Mouse (Mus musculus) CH12.LX (cell line): Measurements from ENCODE around the gene Gipr. TPM values are rescaled to one million over a fixed set of nuclear protein-coding genes. Genes with fewer than 3 reads are reported as not detected.

ENCODE experiments used
- DNase-seq: peaks from one replicate; pipeline ENCODE4 v3.0.0-alpha.2; 2013; ENCODE audit errors: extremely low read depth
- H3K27ac ChIP-seq: 2 replicates; pipeline ENCODE4 v1.5.1; 2012; ENCODE audit warnings: low read depth, mild to moderate bottlenecking, control low read depth, moderate library complexity; ENCODE audit not compliant: insufficient read depth
- H3K27me3 ChIP-seq: replicated peaks from 2 replicates; pipeline ENCODE3; 2012; ENCODE audit warnings: inconsistent platforms
- H3K36me3 ChIP-seq, 2 experiments: replicated peaks in 1 of 2; 2 replicates each; pipeline versions ENCODE3 to v1.6.1; 2012; ENCODE audit warnings: inconsistent platforms in 1 of 2, low read length in 1 of 2, mild to moderate bottlenecking in 1 of 2, mixed read lengths in 1 of 2, moderate library complexity in 1 of 2; ENCODE audit not compliant: control insufficient read depth in 1 of 2, insufficient read depth in 1 of 2
- H3K4me1 ChIP-seq, 2 experiments: 2 replicates each; pipeline ENCODE4 v1.6.1; 2012; ENCODE audit warnings: inconsistent platforms in 1 of 2, moderate library complexity in 1 of 2; ENCODE audit not compliant: insufficient read depth in 2 of 2, control insufficient read depth in 1 of 2
- H3K4me2 ChIP-seq: 2 replicates; pipeline ENCODE4 v1.6.1; 2012; ENCODE audit warnings: low read depth, mild to moderate bottlenecking, control low read depth; ENCODE audit not compliant: poor library complexity, insufficient read depth, severe bottlenecking
- H3K4me3 ChIP-seq, 3 experiments: fragments of 150-350 bp in 1 of 3; sonication (generic) in 1 of 3; replicated peaks in 1 of 3; 2 replicates each; pipeline versions ENCODE3 to v1.5.1; 2011 to 2012; ENCODE audit warnings: low read depth in 2 of 3, low read length in 2 of 3, mild to moderate bottlenecking in 2 of 3, moderate library complexity in 2 of 3, control low read depth in 1 of 3, improper control_type of control experiment in 1 of 3, inconsistent platforms in 1 of 3, mixed read lengths in 1 of 3; ENCODE audit not compliant: poor library complexity in 1 of 3
- H3K79me2 ChIP-seq: replicated peaks from 2 replicates; pipeline ENCODE4 v1.6.1; 2012; ENCODE audit warnings: mild to moderate bottlenecking, moderate library complexity; ENCODE audit not compliant: control insufficient read depth, poor library complexity, insufficient read depth, severe bottlenecking; ENCODE audit errors: extremely low read depth
- H3K9ac ChIP-seq: 2 replicates; pipeline ENCODE4 v1.6.1; 2012; ENCODE audit warnings: low read depth, mild to moderate bottlenecking, control low read depth, moderate library complexity; ENCODE audit not compliant: insufficient read depth
- H3K9me3 ChIP-seq: replicated peaks from 2 replicates; pipeline ENCODE3; 2012; ENCODE audit warnings: low read length, inconsistent platforms, mixed read lengths
- BHLHE40 ChIP-seq: IDR thresholded peaks from 2 replicates; pipeline ENCODE4 v1.6.1; 2011; ENCODE audit warnings: mild to moderate bottlenecking, low read depth, low read length, improper control_type of control experiment
- CHD1 ChIP-seq: IDR thresholded peaks from 2 replicates; pipeline ENCODE4 v1.6.1; 2012; ENCODE audit warnings: low read depth, low read length, improper control_type of control experiment, inconsistent platforms
- CHD2 ChIP-seq: IDR thresholded peaks from 2 replicates; pipeline ENCODE4 v1.6.1; 2011; ENCODE audit warnings: low read length, improper control_type of control experiment
- CTCF ChIP-seq, 2 experiments: IDR thresholded peaks in 1 of 2; conservative IDR thresholded peaks in 1 of 2; 2 replicates each; pipeline ENCODE4 v1.5.1; 2011 to 2012; ENCODE audit warnings: low read depth in 2 of 2, low read length in 2 of 2, improper control_type of control experiment in 1 of 2, inconsistent platforms in 1 of 2, mild to moderate bottlenecking in 1 of 2, moderate library complexity in 1 of 2
- E2F4 ChIP-seq: IDR thresholded peaks from 2 replicates; pipeline ENCODE4 v1.6.1; 2011; ENCODE audit warnings: low read depth, low read length, improper control_type of control experiment; ENCODE audit not compliant: insufficient replicate concordance
- ELF1 ChIP-seq: IDR thresholded peaks from 2 replicates; pipeline ENCODE4 v1.6.1; 2014; ENCODE audit warnings: low read depth, mild to moderate bottlenecking, inconsistent platforms, low read length, improper control_type of control experiment
- EP300 ChIP-seq: IDR thresholded peaks from 2 replicates; pipeline ENCODE4 v1.6.1; 2011; ENCODE audit warnings: low read length, improper control_type of control experiment
- GABPA ChIP-seq: IDR thresholded peaks from 2 replicates; pipeline ENCODE4 v1.6.1; 2012; ENCODE audit warnings: low read depth, low read length, improper control_type of control experiment, inconsistent platforms; ENCODE audit not compliant: insufficient replicate concordance
- HCFC1 ChIP-seq: IDR thresholded peaks from 2 replicates; pipeline ENCODE4 v1.6.1; 2012; ENCODE audit warnings: low read depth, mild to moderate bottlenecking, inconsistent platforms, low read length, improper control_type of control experiment
- IRF4 ChIP-seq: IDR thresholded peaks from 2 replicates; pipeline ENCODE4 v1.6.1; 2014; ENCODE audit warnings: low read depth, mild to moderate bottlenecking, inconsistent platforms, low read length, improper control_type of control experiment
- JUND ChIP-seq: conservative IDR thresholded peaks from 2 replicates; pipeline ENCODE4 v1.6.1; 2011; ENCODE audit warnings: low read depth, low read length, improper control_type of control experiment
- KAT2A ChIP-seq: IDR thresholded peaks from 2 replicates; pipeline ENCODE4 v1.6.1; 2012; ENCODE audit warnings: low read length, improper control_type of control experiment, inconsistent platforms; ENCODE audit not compliant: insufficient replicate concordance
- MAFK ChIP-seq: IDR thresholded peaks from 2 replicates; pipeline ENCODE4 v1.6.1; 2011; ENCODE audit warnings: low read length, improper control_type of control experiment; ENCODE audit not compliant: insufficient replicate concordance
- MAX ChIP-seq: IDR thresholded peaks from 2 replicates; pipeline ENCODE4 v1.6.1; 2011; ENCODE audit warnings: low read length, improper control_type of control experiment
- MAZ ChIP-seq: IDR thresholded peaks from 2 replicates; pipeline ENCODE4 v1.6.1; 2012; ENCODE audit warnings: low read depth, mild to moderate bottlenecking, inconsistent platforms, low read length, improper control_type of control experiment, moderate library complexity
- MEF2A ChIP-seq: IDR thresholded peaks from 2 replicates; pipeline ENCODE4 v1.6.1; 2014; ENCODE audit warnings: low read depth, mild to moderate bottlenecking, inconsistent platforms, low read length, improper control_type of control experiment, borderline replicate concordance
- MXI1 ChIP-seq: IDR thresholded peaks from 2 replicates; pipeline ENCODE4 v1.6.1; 2011; ENCODE audit warnings: mild to moderate bottlenecking, low read depth, low read length, improper control_type of control experiment
- MYC ChIP-seq: IDR thresholded peaks from 2 replicates; pipeline ENCODE4 v1.6.1; 2011; ENCODE audit warnings: low read depth, mild to moderate bottlenecking, improper control_type of control experiment, low read length
- NELFE ChIP-seq: IDR thresholded peaks from 2 replicates; pipeline ENCODE4 v1.6.1; 2011; ENCODE audit warnings: low read depth, low read length, improper control_type of control experiment
- NRF1 ChIP-seq: IDR thresholded peaks from 2 replicates; pipeline ENCODE4 v1.6.1; 2014; ENCODE audit warnings: low read depth, mild to moderate bottlenecking, inconsistent platforms, low read length, improper control_type of control experiment, moderate library complexity
- PAX5 ChIP-seq: IDR thresholded peaks from 2 replicates; pipeline ENCODE4 v1.6.1; 2012; ENCODE audit warnings: low read length, inconsistent platforms, mixed read lengths
- POLR2A ChIP-seq: IDR thresholded peaks from 2 replicates; pipeline ENCODE4 v1.6.1; 2011; ENCODE audit warnings: low read depth, mild to moderate bottlenecking, improper control_type of control experiment, low read length
- RAD21 ChIP-seq: IDR thresholded peaks from 2 replicates; pipeline ENCODE4 v1.6.1; 2011; ENCODE audit warnings: low read depth, mild to moderate bottlenecking, low read length, improper control_type of control experiment, moderate library complexity
- SIN3A ChIP-seq: IDR thresholded peaks from 2 replicates; pipeline ENCODE4 v1.6.1; 2012; ENCODE audit warnings: low read length, improper control_type of control experiment, inconsistent platforms
- SMC3 ChIP-seq: IDR thresholded peaks from 2 replicates; pipeline ENCODE4 v1.6.1; 2011; ENCODE audit warnings: low read depth, low read length, improper control_type of control experiment
- UBTF ChIP-seq: IDR thresholded peaks from 2 replicates; pipeline ENCODE4 v1.6.1; 2012; ENCODE audit warnings: low read depth, mild to moderate bottlenecking, inconsistent platforms, low read length, improper control_type of control experiment, moderate library complexity
- ZC3H11A ChIP-seq: IDR thresholded peaks from 2 replicates; pipeline ENCODE4 v1.6.1; 2012; ENCODE audit warnings: low read depth, mild to moderate bottlenecking, inconsistent platforms, low read length, improper control_type of control experiment
- ZMIZ1 ChIP-seq: IDR thresholded peaks from 2 replicates; pipeline ENCODE4 v1.6.1; 2012; ENCODE audit warnings: low read depth, mild to moderate bottlenecking, inconsistent platforms, low read length, improper control_type of control experiment
- ZNF384 ChIP-seq: IDR thresholded peaks from 2 replicates; pipeline ENCODE4 v1.6.1; 2012; ENCODE audit warnings: low read depth, low read length, improper control_type of control experiment, inconsistent platforms
- dilution Hi-C: fragments of 300-500 bp; cut with MboI; formaldehyde crosslinking; loops from 2 replicates; pipeline ENCODE4 v1.14.3; 2020; ENCODE audit warnings: low sequenced_read_pairs; ENCODE audit not compliant: extremely low pct_unique_long_range_greater_than_20kb, extremely low pct_ligation_motif_present
- in situ Hi-C: fragments of 300-500 bp; cut with MboI; formaldehyde crosslinking; loops from 3 replicates; pipeline ENCODE4 v1.14.3; 2019; ENCODE audit warnings: low sequenced_read_pairs, low pct_ligation_motif_present, low pct_unique_long_range_greater_than_20kb, mixed read lengths
- polyA plus RNA-seq: library from polyadenylated mRNA; unstranded; fragments of >175 nt; gene quantifications from 2 replicates; pipeline ENCODE4 v1.2.1, GENCODE M21; 2012; ENCODE audit warnings: low read depth; ENCODE audit not compliant: insufficient read length
- total RNA-seq, 2 experiments: library from RNA; depleted of rRNA; stranded (reverse); fragments of 300-350 nt in 1 of 2; fragments of >200 nt in 1 of 2; gene quantifications; 2 replicates each; pipeline ENCODE4 v1.2.3; 2012 to 2014

Gene Gipr
- total and polyA plus RNA-seq, 3 experiments = 0.04 to 0.11 TPM; not detected in 1

DNA sequence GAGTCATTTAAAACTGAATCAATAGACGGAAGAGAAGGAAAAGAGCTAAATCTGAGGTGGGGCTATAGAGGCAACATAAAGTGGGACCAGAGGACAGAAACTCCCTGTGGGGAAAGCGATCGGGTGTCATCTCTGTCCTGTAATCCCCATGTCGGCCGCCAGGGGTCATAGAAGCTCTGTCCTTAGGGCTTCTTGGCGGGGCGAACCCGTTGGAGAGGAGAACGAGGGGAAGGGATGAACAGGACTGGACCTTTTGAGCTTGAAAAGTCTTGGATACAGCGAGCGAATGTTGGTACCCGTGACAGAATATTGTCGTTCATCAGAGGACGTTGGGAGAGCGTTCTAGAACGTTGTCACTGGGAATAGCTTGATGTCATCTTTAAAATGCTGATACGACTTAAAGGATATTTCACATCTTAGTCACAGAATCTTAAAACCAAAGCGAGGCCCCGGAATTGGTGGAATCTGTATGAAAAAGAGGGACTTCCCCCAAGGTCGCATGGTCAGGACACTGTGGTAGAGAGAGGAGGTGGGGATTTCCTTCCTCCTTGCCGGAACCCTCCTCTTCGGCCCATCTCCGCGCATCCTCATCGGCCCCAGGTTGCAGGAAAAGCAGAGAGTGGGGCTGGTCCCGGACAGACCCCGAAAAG is 12.6 kb upstream of the Gipr start:
- peak overlapping the region; percentile 5 to 38 (median 17) for H3K4me3 ChIP-seq
- H3K4me1 ChIP-seq = peaks cover 13 to 43% of the 10 kb centered on the region in 2 experiments
- no peak overlapping the region for H3K9ac ChIP-seq
- H3K27ac ChIP-seq = peak overlapping the region; percentile 81
- dilution Hi-C loops (no loop called here), in situ Hi-C loops (no loop called here)
- H3K4me2 ChIP-seq = peak overlapping the region; percentile 76; the same call in 1 of the 2 replicates
- peaks cover 3 to 12% of the 10 kb centered on the region in 2 experiments for H3K36me3 ChIP-seq
- TF ChIP-seq BHLHE40 (0 out of 2 replicates have a peak, but pooled peaks have one; percentile 3), SMC3 (peak; percentile 89), EP300 (peak; percentile 32; the same call in 1 of the 2 replicates), HCFC1 (no peak), CTCF (conservative IDR thresholded peaks at IDR 0.05 in 1 of 2, IDR thresholded peaks at IDR 0.05 in 1 of 2; ENCODE audit: low read depth in 2 of 2, low read length in 2 of 2) (peak; percentile 68 to 95), NELFE (no peak), MAFK (peak; percentile 52; the same call in 1 of the 2 replicates), E2F4 (no peak), POLR2A (peak; percentile 45; the same call in 1 of the 2 replicates), SIN3A (peak; percentile 25; the same call in 1 of the 2 replicates), ZC3H11A (0 out of 2 replicates have a peak, but pooled peaks have one; percentile 12), MAZ (no peak), MXI1 (no peak), MYC (peak; percentile 80), IRF4 (no peak), ZNF384 (no peak), MAX (no peak), RAD21 (peak; percentile 92), ELF1 (no peak), NRF1 (no peak; the same call in 1 of the 2 replicates)
- H3K27me3 ChIP-seq = peaks cover 21% of the 10 kb centered on the region
- no peaks in the 10 kb centered on the region for H3K9me3 ChIP-seq
- no peaks in the 10 kb centered on the region for H3K79me2 ChIP-seq
- DNase-seq = peak; percentile 90

GRCm38 (mm10) chr7:19178035-19178434 is 12.1 kb upstream of the Gipr start:
- Histone ChIP-seq H3K27ac (peak overlapping the region; percentile 81; the same call in 1 of the 2 replicates), H3K27me3 (peaks cover 26% of the 10 kb centered on the region), H3K9me3 (no peaks in the 10 kb centered on the region), H3K36me3 (peaks cover 0 to 9% of the 10 kb centered on the region in 2 experiments), H3K4me2 (peak overlapping the region; percentile 76; the same call in 1 of the 2 replicates), H3K79me2 (no peaks in the 10 kb centered on the region), H3K4me1 (peaks cover 13 to 43% of the 10 kb centered on the region in 2 experiments), H3K4me3 (no peak overlapping the region), H3K9ac (no peak overlapping the region)
- in situ Hi-C loops (no loop called here), dilution Hi-C loops (no loop called here)
- TF ChIP-seq CHD2 (no peak), NELFE (no peak), KAT2A (no peak), E2F4 (no peak), JUND (no peak), BHLHE40 (no peak), ZMIZ1 (no peak), PAX5 (no peak), CTCF (conservative IDR thresholded peaks at IDR 0.05 in 1 of 2, IDR thresholded peaks at IDR 0.05 in 1 of 2; ENCODE audit: low read depth in 2 of 2, low read length in 2 of 2) (no peak), SMC3 (no peak), MAZ (no peak), GABPA (no peak), MAFK (no peak), MXI1 (no peak), CHD1 (no peak), ZNF384 (no peak), MEF2A (no peak), UBTF (no peak), IRF4 (no peak)
- no peak for DNase-seq
